In genomic region chr11:15125812-15126211, GRCm38 (mm10) we compare ENCODE assay signal across 23 mouse cellular contexts.
DNase-seq lines count a peak whose midpoint lies in the region; ATAC-seq and TF ChIP-seq lines count a peak whose summit lies in the region.
"Had no signal": no experiment of that assay in that cellular context is flagged by ENCODE, and none has a peak within 500 bp of the region (broad histone marks: within the 10 kb centered on the region; RNA-seq: fewer than 3 reads in every experiment).

No protein-coding gene starts in this region.

- no peak overlapping the region for H3K9ac ChIP-seq in forebrain, embryonic 15.5 days (replicated peaks)
- H3K9ac ChIP-seq in forebrain, embryonic 12.5 days: no peak overlapping the region
- no peak overlapping the region for H3K9ac ChIP-seq in hindbrain, postnatal 0 days (replicated peaks; ENCODE audit: low read length)
- H3K9ac ChIP-seq in hindbrain, embryonic 11.5 days (ENCODE audit: low read depth, low read length): no peak overlapping the region
- no peak overlapping the region for H3K9ac ChIP-seq in forebrain, embryonic 16.5 days (replicated peaks; ENCODE audit: low read depth, low read length)
- H3K9ac ChIP-seq: embryonic facial prominence, embryonic 13.5 days had no signal

- H3K4me1 ChIP-seq in forebrain, embryonic 15.5 days: no peaks in the 10 kb centered on the region
- no peaks in the 10 kb centered on the region for H3K4me1 ChIP-seq in forebrain, embryonic 12.5 days
- H3K4me1 ChIP-seq in hindbrain, postnatal 0 days (ENCODE audit: insufficient read depth, low read length): no peaks in the 10 kb centered on the region
- no peaks in the 10 kb centered on the region for H3K4me1 ChIP-seq in hindbrain, embryonic 11.5 days (replicated peaks; ENCODE audit: control insufficient read depth, insufficient read depth, low read length)
- H3K4me1 ChIP-seq in forebrain, embryonic 16.5 days (replicated peaks; ENCODE audit: control insufficient read depth, insufficient read depth, low read length): 0 out of 2 replicates have a peak, but pooled peaks cover 3% of the 10 kb centered on the region
- H3K4me1 ChIP-seq: embryonic facial prominence, embryonic 13.5 days; heart, embryonic 10.5 days had no signal

- 27% methylated on average over 2 of the region's 2 CpGs for WGBS in forebrain, embryonic 15.5 days
- WGBS in forebrain, embryonic 12.5 days: 60% methylated on average over 2 of the region's 2 CpGs
- WGBS in hindbrain, postnatal 0 days: 46% methylated on average over 2 of the region's 2 CpGs
- 79% methylated on average over 2 of the region's 2 CpGs for WGBS in hindbrain, embryonic 11.5 days
- 34% methylated on average over 2 of the region's 2 CpGs for WGBS in forebrain, embryonic 16.5 days

- peak; percentile 52 to 63 for DNase-seq in cerebellum, postnatal 10 days
- no peak for DNase-seq in cerebellum, adult 8-10 months
- DNase-seq in hindbrain, postnatal 0 days (ENCODE audit: low spot score): peak; percentile 57
- DNase-seq in hindbrain, embryonic 11.5 days (ENCODE audit: low spot score): no peak
- no peak for DNase-seq in ovary, postnatal 14 days (ENCODE audit: low spot score)
- DNase-seq: adrenal gland, postnatal 10 days; B cell, adult 2 months; cerebellum, adult 18-20 months; cerebellum, postnatal 25 days; gastrocnemius, postnatal 10 days; heart, adult 18-20 months; heart, postnatal 10 days; heart, postnatal 4 days; kidney, adult 8-10 months had no signal

- ATAC-seq in forebrain, embryonic 15.5 days (replicated peaks): peak; percentile 66
- ATAC-seq in forebrain, embryonic 12.5 days (ENCODE audit: low FRiP score): no peak
- ATAC-seq in hindbrain, postnatal 0 days: peak; percentile 67; the same call in 1 of the 2 replicates
- no peak for ATAC-seq in hindbrain, embryonic 11.5 days (ENCODE audit: low FRiP score)
- ATAC-seq in forebrain, embryonic 16.5 days: peak; percentile 74
- ATAC-seq: CD4-positive, CD25-positive, alpha-beta regulatory T cell, adult 4 months; inflammation-experienced regulatory T-cells, adult 6 months; intestine, postnatal 0 days had no signal

- H3K27ac ChIP-seq in forebrain, embryonic 15.5 days (replicated peaks): no peak overlapping the region
- H3K27ac ChIP-seq in forebrain, embryonic 12.5 days: no peak overlapping the region
- no peak overlapping the region for H3K27ac ChIP-seq in hindbrain, postnatal 0 days
- no peak overlapping the region for H3K27ac ChIP-seq in hindbrain, embryonic 11.5 days (ENCODE audit: low read depth, low read length)
- H3K27ac ChIP-seq in forebrain, embryonic 16.5 days (ENCODE audit: low read length): no peak overlapping the region
- H3K27ac ChIP-seq: embryonic facial prominence, embryonic 13.5 days; heart, embryonic 10.5 days had no signal

- H3K4me3 ChIP-seq in forebrain, embryonic 15.5 days: no peak overlapping the region
- H3K4me3 ChIP-seq in forebrain, embryonic 12.5 days (replicated peaks): no peak overlapping the region
- no peak overlapping the region for H3K4me3 ChIP-seq in hindbrain, postnatal 0 days (ENCODE audit: low read length)
- H3K4me3 ChIP-seq in hindbrain, embryonic 11.5 days (ENCODE audit: low read depth, low read length): no peak overlapping the region
- H3K4me3 ChIP-seq in forebrain, embryonic 16.5 days (replicated peaks; ENCODE audit: low read length): no peak overlapping the region
- H3K4me3 ChIP-seq: embryonic facial prominence, embryonic 13.5 days; heart, embryonic 10.5 days had no signal

- no peak for TF ChIP-seq CTCF in hindbrain, postnatal 0 days (IDR thresholded peaks at IDR 0.05; ENCODE audit: low read depth)

- H3K27me3 ChIP-seq in forebrain, embryonic 15.5 days: no peaks in the 10 kb centered on the region
- H3K27me3 ChIP-seq in forebrain, embryonic 12.5 days: no peaks in the 10 kb centered on the region
- no peaks in the 10 kb centered on the region for H3K27me3 ChIP-seq in hindbrain, postnatal 0 days (ENCODE audit: insufficient read depth, low read length)
- no peaks in the 10 kb centered on the region for H3K27me3 ChIP-seq in hindbrain, embryonic 11.5 days (ENCODE audit: control insufficient read depth, insufficient read depth, low read length)
- H3K27me3 ChIP-seq in forebrain, embryonic 16.5 days (replicated peaks; ENCODE audit: control insufficient read depth, insufficient read depth, low read length): no peaks in the 10 kb centered on the region
- H3K27me3 ChIP-seq: embryonic facial prominence, embryonic 13.5 days had no signal

- no peaks in the 10 kb centered on the region; the same call in 1 of the 2 replicates for H3K9me3 ChIP-seq in forebrain, embryonic 15.5 days
- no peaks in the 10 kb centered on the region for H3K9me3 ChIP-seq in forebrain, embryonic 12.5 days
- no peaks in the 10 kb centered on the region for H3K9me3 ChIP-seq in hindbrain, postnatal 0 days (ENCODE audit: low read length)
- H3K9me3 ChIP-seq in hindbrain, embryonic 11.5 days (ENCODE audit: control insufficient read depth, low read length): no peaks in the 10 kb centered on the region
- H3K9me3 ChIP-seq in forebrain, embryonic 16.5 days (ENCODE audit: control insufficient read depth, low read length): no peaks in the 10 kb centered on the region
- H3K9me3 ChIP-seq: embryonic facial prominence, embryonic 13.5 days; G1E; heart, embryonic 10.5 days had no signal

- no peak overlapping the region for H3K4me2 ChIP-seq in forebrain, embryonic 15.5 days (replicated peaks)
- no peak overlapping the region for H3K4me2 ChIP-seq in forebrain, embryonic 12.5 days
- no peak overlapping the region for H3K4me2 ChIP-seq in hindbrain, postnatal 0 days (ENCODE audit: low read depth, low read length)
- no peak overlapping the region for H3K4me2 ChIP-seq in hindbrain, embryonic 11.5 days (replicated peaks; ENCODE audit: low read depth, low read length)
- no peak overlapping the region for H3K4me2 ChIP-seq in forebrain, embryonic 16.5 days (ENCODE audit: low read length)
- H3K4me2 ChIP-seq: embryonic facial prominence, embryonic 13.5 days had no signal

- H3K36me3 ChIP-seq in forebrain, embryonic 15.5 days: no peaks in the 10 kb centered on the region
- no peaks in the 10 kb centered on the region for H3K36me3 ChIP-seq in forebrain, embryonic 12.5 days (replicated peaks)
- H3K36me3 ChIP-seq in hindbrain, postnatal 0 days (ENCODE audit: insufficient read depth, low read length): no peaks in the 10 kb centered on the region
- no peaks in the 10 kb centered on the region for H3K36me3 ChIP-seq in hindbrain, embryonic 11.5 days (ENCODE audit: control insufficient read depth, insufficient read depth, low read length)
- no peaks in the 10 kb centered on the region for H3K36me3 ChIP-seq in forebrain, embryonic 16.5 days (ENCODE audit: control insufficient read depth, insufficient read depth)
- H3K36me3 ChIP-seq: embryonic facial prominence, embryonic 13.5 days; G1E; heart, embryonic 10.5 days had no signal

Comparison
In these comparisons a context has a peak if more than half of its experiments do, and no peak if none do; other contexts are left out.
1. DNase-seq: peak in cerebellum, postnatal 10 days (2 of 2) and hindbrain, postnatal 0 days (single experiment); none in cerebellum, adult 8-10 months (single experiment), hindbrain, embryonic 11.5 days (single experiment) and ovary, postnatal 14 days (single experiment).
2. ATAC-seq: peak in forebrain, embryonic 15.5 days (single experiment), hindbrain, postnatal 0 days (single experiment) and forebrain, embryonic 16.5 days (single experiment); none in forebrain, embryonic 12.5 days (single experiment) and hindbrain, embryonic 11.5 days (single experiment).